Mouse (Mus musculus): ENCODE measurements around the gene Flrt3.

The Flrt3 gene

GRCm38 (mm10) chr2:140653481-140653880 lies 17.8 kb downstream of the Flrt3 start:
- no peak for DNase-seq (ENCODE audit: low spot score in 2 of 2)

- no peak for DNase-seq (ENCODE audit: low spot score in 2 of 2)
These were observed 49.4 kb downstream of the Flrt3 start for GRCm38 (mm10) chr2:140621730-140622337.

GRCm38 (mm10) chr2:140615451-140615850 lies 55.8 kb downstream of the Flrt3 start:
- no peak for DNase-seq (ENCODE audit: low spot score in 2 of 2)

Measured in right cerebral cortex, postnatal 36 days (tissue).